Mouse (Mus musculus) left cerebral cortex, adult 11 months (tissue): Measurements from ENCODE around the gene Wdr18.

Experiments used
- DNase-seq: peaks from one replicate; pipeline ENCODE4 v3.0.0; 2022; ENCODE audit warnings: low spot score

Gene Wdr18

GRCm38 (mm10) chr10:79927324-79928029 is 32.5 kb upstream of the Wdr18 start:
- no peak for DNase-seq

DNA sequence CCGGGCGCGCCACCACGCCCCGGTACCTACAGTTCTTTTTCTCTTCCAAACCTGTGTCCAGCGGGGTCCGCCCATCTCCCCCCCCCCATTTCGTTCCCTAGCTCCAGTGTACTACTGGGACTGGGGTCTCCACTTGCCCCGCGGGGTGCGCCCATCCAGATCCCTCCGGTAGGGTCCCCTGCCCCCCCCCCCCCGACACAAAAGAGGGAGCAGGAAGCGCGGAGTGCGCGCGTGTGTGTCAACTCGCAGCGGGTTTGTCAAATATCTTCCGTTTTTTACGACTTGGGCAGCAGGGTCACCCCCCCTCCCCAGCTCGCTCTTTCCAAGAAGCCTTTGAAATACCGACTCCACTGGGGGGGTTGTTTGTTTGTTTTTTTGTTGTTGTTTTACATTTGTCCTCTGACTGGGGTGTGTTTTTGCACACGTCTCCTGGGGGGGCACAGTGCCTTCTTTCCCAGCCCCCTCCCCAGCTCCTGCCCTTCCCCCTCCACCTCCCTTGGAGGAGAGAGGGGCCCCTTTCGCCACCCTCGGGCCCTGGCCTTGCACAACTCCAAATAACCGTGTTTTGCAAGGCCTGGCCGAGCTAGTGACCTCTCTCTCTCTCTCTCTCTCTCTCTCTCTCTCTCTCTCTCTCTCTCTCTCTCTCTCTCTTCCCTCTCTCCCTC is 31.8 kb upstream of the Wdr18 start:
- DNase-seq: no peak

DNA sequence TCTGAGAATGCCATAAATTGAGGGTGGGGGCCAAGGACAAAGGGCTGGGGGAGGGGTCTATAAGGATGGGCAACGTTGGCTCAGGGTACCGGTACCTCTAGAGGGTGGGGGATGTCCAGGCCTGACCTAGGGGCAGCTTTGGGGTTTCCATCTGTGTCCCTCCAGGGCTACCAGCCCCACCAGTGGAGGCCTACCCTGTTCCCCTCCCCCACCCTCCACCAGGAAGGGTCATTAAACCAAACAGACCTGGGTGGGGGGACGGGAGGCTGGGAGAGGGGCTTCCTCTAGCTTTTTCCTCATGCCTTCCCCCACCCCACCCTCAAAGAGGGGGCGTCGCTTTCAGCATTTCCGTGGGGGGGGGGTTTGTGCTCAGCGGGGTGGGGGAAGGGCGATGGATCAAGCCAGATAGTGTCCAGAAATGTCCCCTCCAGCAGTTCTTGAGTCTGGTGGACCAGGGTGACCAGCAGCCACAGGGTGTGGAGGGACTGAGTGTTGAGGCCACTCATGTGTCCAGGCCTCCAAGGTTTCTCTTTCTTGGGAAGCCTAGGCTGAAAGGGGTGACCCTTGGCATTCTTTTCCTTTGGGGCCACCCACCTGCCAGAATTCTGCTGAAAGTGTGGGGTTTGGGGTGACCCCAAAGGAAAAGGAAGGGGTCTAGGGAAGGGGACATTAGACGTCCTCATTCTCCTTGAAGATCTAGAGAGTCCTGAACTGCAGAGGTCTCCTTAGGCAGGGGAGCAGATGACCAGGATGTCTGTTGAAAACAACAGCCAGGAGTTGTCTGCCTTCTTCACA is 30.8 kb upstream of the Wdr18 start:
- DNase-seq: no peak

DNA sequence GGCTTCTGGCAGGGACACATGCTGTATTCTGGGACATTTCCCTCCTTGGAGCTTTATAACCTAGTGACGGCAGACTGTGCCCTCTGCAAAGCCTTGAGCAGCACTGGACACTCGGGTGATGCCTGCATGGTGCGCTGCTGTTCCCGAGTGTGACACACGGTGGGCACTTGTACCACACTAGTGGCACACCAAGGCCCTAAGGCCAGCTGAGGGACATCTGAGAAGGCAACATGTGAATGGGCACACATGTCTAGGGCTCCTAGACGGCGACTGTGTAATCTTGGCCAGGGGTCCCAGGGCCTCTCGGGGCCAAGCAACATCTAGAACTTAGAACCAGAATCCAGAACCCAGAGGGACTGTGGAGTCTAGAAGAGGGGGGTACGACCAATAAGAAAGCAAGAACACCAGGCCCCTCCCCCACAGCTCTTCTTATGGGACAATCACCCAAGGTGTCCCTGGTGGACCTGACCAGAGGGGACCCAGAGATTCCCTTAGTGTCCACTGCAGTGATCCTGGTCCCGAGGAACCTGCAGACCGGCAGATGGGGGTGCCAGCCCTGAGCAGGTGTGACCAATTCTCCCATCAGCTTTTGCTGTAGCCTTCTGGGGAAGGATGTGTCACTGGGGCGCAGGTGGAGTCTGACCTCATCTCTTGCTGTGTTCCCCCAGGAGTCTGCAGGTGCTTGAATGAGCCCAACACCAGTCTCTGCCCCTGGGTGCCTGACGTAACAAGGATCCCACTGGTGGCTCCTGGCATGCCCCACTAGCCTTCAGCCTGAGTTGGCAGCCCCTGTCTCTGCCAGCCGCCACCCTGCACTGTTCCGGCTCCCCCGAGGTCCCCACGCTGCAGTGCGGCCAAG is 29.8 kb upstream of the Wdr18 start:
- no peak for DNase-seq

DNA sequence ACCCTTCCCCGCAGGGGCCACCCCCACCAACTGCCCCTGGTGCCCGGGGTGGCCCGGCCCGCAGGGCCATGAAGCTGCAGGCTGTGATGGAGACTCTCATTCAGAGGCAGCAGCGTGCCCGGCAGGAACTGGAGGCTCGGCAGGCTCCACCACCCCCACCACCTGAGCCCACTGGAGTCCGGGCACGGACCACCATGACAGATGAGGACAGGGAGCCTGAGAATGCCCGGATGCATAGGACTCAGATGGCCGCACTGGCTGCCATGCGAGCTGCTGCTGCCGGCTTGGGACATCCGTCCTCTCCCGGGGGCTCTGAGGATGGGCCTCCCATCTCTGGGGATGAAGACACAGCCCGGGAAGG is 29.1 kb upstream of the Wdr18 start:
- no peak for DNase-seq

GRCm38 (mm10) chr10:79931797-79932196 is 28.2 kb upstream of the Wdr18 start:
- DNase-seq: no peak

- no peak for DNase-seq
Observed at GRCm38 (mm10) chr10:79932736-79933135, 27.2 kb upstream of the Wdr18 start.

DNA sequence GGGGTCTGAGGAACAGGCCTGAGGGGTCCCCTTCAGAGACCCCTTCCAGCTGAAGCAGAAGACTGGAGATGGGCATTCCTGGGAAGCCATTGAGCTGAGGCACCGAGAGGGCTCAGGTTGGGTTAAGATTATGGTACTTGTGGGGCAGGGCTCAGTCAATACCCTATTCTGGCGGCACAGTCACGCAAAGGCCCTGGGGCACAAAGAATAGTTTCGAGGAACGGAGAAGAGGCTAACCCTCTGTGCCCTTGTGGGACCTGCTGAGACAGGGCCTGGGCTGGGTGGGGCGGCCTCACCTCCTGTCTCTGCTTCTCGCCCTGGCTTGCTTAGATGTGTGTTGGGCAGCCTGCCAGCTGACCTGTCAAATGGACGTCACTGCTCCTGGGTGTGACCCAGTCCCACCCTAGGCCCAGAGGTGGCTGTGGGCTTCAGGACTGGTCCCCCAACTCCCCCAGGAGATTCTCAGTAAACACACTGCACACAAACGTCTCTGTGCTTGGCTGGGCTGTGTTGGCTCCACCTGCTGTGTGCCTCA is 26.7 kb upstream of the Wdr18 start:
- DNase-seq: no peak

GRCm38 (mm10) chr10:79933861-79934260 is 26.1 kb upstream of the Wdr18 start:
- no peak for DNase-seq

GRCm38 (mm10) chr10:79934272-79934721 is 25.7 kb upstream of the Wdr18 start:
- peak; percentile 45 for DNase-seq

- no peak for DNase-seq
Observed at GRCm38 (mm10) chr10:79934794-79935569, 25.0 kb upstream of the Wdr18 start.

DNA sequence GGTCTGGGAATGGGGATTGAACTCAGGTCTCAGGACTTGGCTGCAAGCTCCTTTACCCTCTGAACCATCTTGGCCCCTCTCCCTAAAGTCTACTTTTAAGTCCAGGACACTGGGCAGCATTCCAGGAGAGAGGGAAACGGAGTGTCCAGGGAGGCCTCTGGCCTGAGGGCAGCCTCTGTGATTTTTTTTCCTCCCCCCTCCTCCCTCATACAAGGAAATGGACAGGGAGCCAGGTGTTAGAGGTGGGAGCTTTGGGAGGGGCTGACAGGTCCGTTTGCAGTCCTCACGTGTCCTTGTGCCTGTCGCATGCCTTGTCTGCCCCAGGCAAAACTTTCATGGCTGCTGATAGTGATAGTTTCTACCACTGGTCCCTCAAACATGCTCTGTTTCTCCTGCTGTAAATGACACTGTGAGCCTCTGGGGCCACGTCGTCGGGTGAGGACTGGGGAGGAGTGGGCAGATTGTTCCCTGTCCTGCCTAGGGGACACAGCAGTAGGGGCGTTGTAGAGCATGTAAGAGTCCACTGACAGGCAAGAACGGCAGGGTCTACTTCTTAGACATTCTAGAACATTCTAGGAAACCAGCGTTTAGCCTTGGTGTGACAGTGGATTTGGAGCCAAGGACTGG is 23.6 kb upstream of the Wdr18 start:
- no peak for DNase-seq

DNA sequence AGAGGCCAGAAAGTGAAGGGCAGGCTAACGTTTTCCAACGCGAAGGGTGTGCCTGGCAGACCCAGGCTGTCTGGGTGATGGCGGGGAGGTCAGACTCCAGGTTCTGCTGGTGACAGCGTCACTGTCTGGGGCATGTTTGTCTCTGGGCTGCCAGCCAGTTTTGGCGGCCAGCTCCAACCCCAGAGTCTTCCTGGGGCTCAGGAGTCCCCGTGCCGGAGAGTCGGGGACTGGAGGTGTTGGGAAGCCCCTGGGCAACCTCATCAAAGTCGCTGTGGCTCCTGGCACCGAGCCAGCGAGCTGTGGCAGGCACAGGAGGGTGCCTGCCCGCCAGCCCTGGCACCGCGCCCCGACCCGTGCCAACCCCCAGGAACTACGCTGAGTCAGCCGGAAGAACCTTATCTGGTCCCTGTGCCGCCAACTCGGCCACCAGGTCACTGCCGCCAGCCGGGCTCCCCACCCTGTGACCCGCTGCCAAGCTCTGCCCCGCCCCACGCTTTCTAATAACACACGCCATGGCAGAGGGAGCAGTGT is 23.0 kb upstream of the Wdr18 start:
- DNase-seq: no peak

- no peak for DNase-seq
Observed at GRCm38 (mm10) chr10:79937775-79938526, 22.0 kb upstream of the Wdr18 start.

GRCm38 (mm10) chr10:79940749-79941148 is 19.2 kb upstream of the Wdr18 start:
- DNase-seq: no peak

DNA sequence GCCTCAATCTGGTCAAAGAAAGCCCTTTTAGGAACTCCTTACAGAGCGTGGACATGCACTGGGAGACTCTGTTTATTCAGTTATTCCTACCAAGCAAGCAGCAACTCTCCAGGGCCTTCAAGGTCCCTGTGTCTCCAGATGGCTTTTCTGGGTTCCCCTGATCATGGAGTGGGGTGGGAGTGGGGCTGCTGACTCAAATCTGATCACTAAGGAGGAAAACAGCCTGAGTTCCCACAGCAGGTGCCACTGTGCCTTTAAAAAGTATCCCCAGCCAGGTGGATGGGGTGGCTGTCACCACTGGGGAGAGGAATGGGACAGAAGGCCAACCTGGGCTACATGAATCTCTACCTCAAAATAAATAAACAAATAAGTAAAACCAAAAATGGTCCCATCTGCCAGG is 17.0 kb upstream of the Wdr18 start:
- DNase-seq: no peak

GRCm38 (mm10) chr10:79943471-79943901 is 16.5 kb upstream of the Wdr18 start:
- DNase-seq: no peak

- no peak for DNase-seq
Observed at GRCm38 (mm10) chr10:79945507-79946234, 14.3 kb upstream of the Wdr18 start.
